Mouse (Mus musculus) limb, embryonic 12.5 days (tissue): Measurements from ENCODE around the gene Slc30a2. TPM values are rescaled to one million over a fixed set of nuclear protein-coding genes. Genes with fewer than 3 reads are reported as not detected.
"Not testable (repeated sequence)": the region's sequence is repeated elsewhere in the genome, so short reads cannot be mapped to it uniquely, and the experiment has no call there.

Experiments
- ATAC-seq: fragments of 200-750 bp; cut with Nextera tagmentation; 2 replicates; pipeline ENCODE4 v1.8.0; 2017; ENCODE audit warnings: low read depth, moderate TSS enrichment; ENCODE audit not compliant: insufficient number of reproducible peaks, insufficient read depth, low FRiP score, low TSS enrichment
- H3K27ac ChIP-seq: fragments of 300-500 bp; sonication (generic); 2 replicates; pipeline ENCODE4 v1.5.1; 2016; ENCODE audit warnings: mild to moderate bottlenecking, moderate library complexity
- H3K27me3 ChIP-seq: fragments of 300-500 bp; sonication (generic); 2 replicates; pipeline ENCODE4 v1.6.1; 2016; ENCODE audit warnings: mild to moderate bottlenecking, moderate library complexity
- H3K36me3 ChIP-seq: fragments of 300-500 bp; sonication (generic); 2 replicates; pipeline ENCODE4 v1.6.1; 2016; ENCODE audit warnings: mild to moderate bottlenecking, moderate library complexity
- H3K4me1 ChIP-seq: fragments of 300-500 bp; sonication (generic); replicated peaks from 2 replicates; pipeline ENCODE4 v1.6.1; 2016
- H3K4me2 ChIP-seq: fragments of 300-500 bp; sonication (generic); 2 replicates; pipeline ENCODE4 v1.6.1; 2016; ENCODE audit warnings: mild to moderate bottlenecking, moderate library complexity
- H3K4me3 ChIP-seq: fragments of 300-500 bp; sonication (generic); replicated peaks from 2 replicates; pipeline ENCODE4 v1.5.1; 2016; ENCODE audit warnings: mild to moderate bottlenecking
- H3K9ac ChIP-seq: fragments of 300-500 bp; sonication (generic); replicated peaks from 2 replicates; pipeline ENCODE4 v1.6.1; 2016; ENCODE audit warnings: mild to moderate bottlenecking, moderate library complexity
- H3K9me3 ChIP-seq: fragments of 300-500 bp; sonication (generic); 2 replicates; pipeline ENCODE4 v1.6.1; 2016; ENCODE audit warnings: mild to moderate bottlenecking, moderate library complexity
- WGBS: fragments of 180-500 bp; shearing (Covaris S2); methylation state at CpG from one replicate; pipeline ENCODE4 v1.1.7; 2016; 5-methylcytosine and 5-hydroxymethylcytosine counted together
- polyA plus RNA-seq: library from polyadenylated mRNA; unstranded; fragments of >200 nt; fragmentation: Nextera tagmentation; extraction: Ambion mirVana; gene quantifications from 2 replicates; pipeline ENCODE4 v1.2.1, GENCODE M21; 2016

Gene Slc30a2
- polyA plus RNA-seq, 1 experiment from 2014 or later, result 0.06 TPM

- ATAC-seq, result no peak
- H3K9me3 ChIP-seq, result no peaks in the 10 kb centered on the region
- 0 out of 2 replicates have a peak overlapping the region, but pooled peaks have one; percentile 13 for H3K4me2 ChIP-seq
- 0 out of 2 replicates have a peak overlapping the region, but pooled peaks have one; percentile 8 for H3K9ac ChIP-seq
- H3K36me3 ChIP-seq, result no peaks in the 10 kb centered on the region
- WGBS, result 25% methylated on average over 10 of the region's 10 CpGs
- no peak overlapping the region for H3K4me3 ChIP-seq
- no peaks in the 10 kb centered on the region for H3K27me3 ChIP-seq
- H3K27ac ChIP-seq, result peak overlapping the region; percentile 62
- peaks cover 13% of the 10 kb centered on the region for H3K4me1 ChIP-seq
Measured at GRCm38 (mm10) chr4:134378089-134378615, 35.2 kb downstream of the Slc30a2 start.

GRCm38 (mm10) chr4:134379510-134379909 is 36.5 kb downstream of the Slc30a2 start:
- no peak overlapping the region for H3K4me3 ChIP-seq
- H3K9me3 ChIP-seq, result no peaks in the 10 kb centered on the region
- H3K27me3 ChIP-seq, result no peaks in the 10 kb centered on the region
- H3K9ac ChIP-seq, result no peak overlapping the region
- no peak overlapping the region for H3K4me2 ChIP-seq
- 79% methylated on average over 8 of the region's 8 CpGs for WGBS
- no peak for ATAC-seq
- H3K36me3 ChIP-seq, result no peaks in the 10 kb centered on the region
- no peak overlapping the region for H3K27ac ChIP-seq
- peaks cover 13% of the 10 kb centered on the region for H3K4me1 ChIP-seq

- not testable (repeated sequence) for H3K36me3 ChIP-seq, H3K4me2 ChIP-seq, H3K9ac ChIP-seq, H3K4me3 ChIP-seq, H3K27me3 ChIP-seq, ATAC-seq, H3K4me1 ChIP-seq, H3K9me3 ChIP-seq, H3K27ac ChIP-seq
- 98% methylated on average over 2 of the region's 6 CpGs for WGBS
Measured at GRCm38 (mm10) chr4:134383750-134384149, 40.8 kb downstream of the Slc30a2 start, which contains the start of gene Extl1. Extl1 (minus strand) TSS chr4:134383850.

- Histone ChIP-seq H3K9ac (no peak overlapping the region), H3K27ac (no peak overlapping the region), H3K4me2 (no peak overlapping the region), H3K27me3 (no peaks in the 10 kb centered on the region), H3K36me3 (no peaks in the 10 kb centered on the region), H3K9me3 (peaks cover 8% of the 10 kb centered on the region), H3K4me1 (peaks cover under 1% of the 10 kb centered on the region; the same call in 1 of the 2 replicates), H3K4me3 (no peak overlapping the region)
- 73% methylated on average over 6 of the region's 6 CpGs for WGBS
- ATAC-seq, result no peak
Measured at GRCm38 (mm10) chr4:134387268-134387667, 44.3 kb downstream of the Slc30a2 start.

- Histone ChIP-seq H3K36me3 (no peaks in the 10 kb centered on the region), H3K4me2 (no peak overlapping the region), H3K9me3 (peaks cover 8% of the 10 kb centered on the region), H3K9ac (no peak overlapping the region), H3K4me3 (no peak overlapping the region), H3K27me3 (no peaks in the 10 kb centered on the region), H3K27ac (no peak overlapping the region), H3K4me1 (peaks cover 4% of the 10 kb centered on the region; the same call in 1 of the 2 replicates)
- 17% methylated on average over 5 of the region's 5 CpGs for WGBS
- ATAC-seq, result no peak
Measured at GRCm38 (mm10) chr4:134388397-134388796, 45.4 kb downstream of the Slc30a2 start.

- peaks cover 8% of the 10 kb centered on the region for H3K9me3 ChIP-seq
- no peaks in the 10 kb centered on the region for H3K36me3 ChIP-seq
- WGBS, result 95% methylated on average over 1 of the region's 1 CpGs
- H3K4me1 ChIP-seq, result peaks cover 9% of the 10 kb centered on the region; the same call in 1 of the 2 replicates
- no peak overlapping the region for H3K27ac ChIP-seq
- H3K4me3 ChIP-seq, result no peak overlapping the region
- H3K27me3 ChIP-seq, result no peaks in the 10 kb centered on the region
- no peak overlapping the region for H3K4me2 ChIP-seq
- H3K9ac ChIP-seq, result no peak overlapping the region
- ATAC-seq, result no peak
Measured at GRCm38 (mm10) chr4:134391636-134392035, 48.7 kb downstream of the Slc30a2 start.

GRCm38 (mm10) chr4:134392595-134392994 is 49.6 kb downstream of the Slc30a2 start:
- Histone ChIP-seq H3K4me1 (peaks cover 19% of the 10 kb centered on the region), H3K36me3 (no peaks in the 10 kb centered on the region), H3K4me3 (no peak overlapping the region), H3K9me3 (peaks cover 8% of the 10 kb centered on the region), H3K27ac (no peak overlapping the region; the same call in 1 of the 2 replicates), H3K4me2 (0 out of 2 replicates have a peak overlapping the region, but pooled peaks have one; percentile 9), H3K27me3 (no peaks in the 10 kb centered on the region), H3K9ac (no peak overlapping the region)
- 28% methylated on average over 8 of the region's 8 CpGs for WGBS
- ATAC-seq, result no peak

GRCm38 (mm10) chr4:134393026-134393425 is 50.0 kb downstream of the Slc30a2 start:
- H3K9me3 ChIP-seq, result peaks cover 8% of the 10 kb centered on the region
- H3K27me3 ChIP-seq, result no peaks in the 10 kb centered on the region
- no peak overlapping the region for H3K4me2 ChIP-seq
- WGBS, result 18% methylated on average over 12 of the region's 12 CpGs
- no peaks in the 10 kb centered on the region for H3K36me3 ChIP-seq
- H3K4me3 ChIP-seq, result no peak overlapping the region
- ATAC-seq, result no peak
- H3K4me1 ChIP-seq, result peaks cover 23% of the 10 kb centered on the region
- H3K27ac ChIP-seq, result no peak overlapping the region
- H3K9ac ChIP-seq, result no peak overlapping the region

GRCm38 (mm10) chr4:134395142-134395541 is 52.2 kb downstream of the Slc30a2 start:
- Histone ChIP-seq H3K27ac (no peak overlapping the region), H3K27me3 (no peaks in the 10 kb centered on the region), H3K36me3 (no peaks in the 10 kb centered on the region), H3K9me3 (peaks cover 8% of the 10 kb centered on the region), H3K4me3 (no peak overlapping the region), H3K4me1 (peaks cover 24% of the 10 kb centered on the region), H3K4me2 (no peak overlapping the region), H3K9ac (no peak overlapping the region)
- no peak for ATAC-seq
- 94% methylated on average over 7 of the region's 7 CpGs for WGBS

GRCm38 (mm10) chr4:134395977-134396825 is 53.2 kb downstream of the Slc30a2 start, which contains the start of gene Pafah2:
Pafah2 (plus strand) TSS chr4:134396320.
- Histone ChIP-seq H3K4me1 (peaks cover 31% of the 10 kb centered on the region), H3K4me3 (peak within 1 kb of the TSS; percentile 57), H3K9ac (peak within 1 kb of the TSS; percentile 57), H3K27ac (0 out of 2 replicates have a peak within 1 kb of the TSS, but pooled peaks have one; percentile 26), H3K36me3 (no peaks in the 10 kb centered on the region), H3K27me3 (no peaks in the 10 kb centered on the region), H3K4me2 (peak within 1 kb of the TSS; percentile 86), H3K9me3 (peaks cover 5% of the 10 kb centered on the region)
- under 1% methylated on average over 31 of the region's 31 CpGs for WGBS
- ATAC-seq, result peak; percentile 97

- H3K4me1 ChIP-seq, result peaks cover 40% of the 10 kb centered on the region
- no peaks in the 10 kb centered on the region for H3K36me3 ChIP-seq
- peak overlapping the region; percentile 86 for H3K4me2 ChIP-seq
- WGBS, result 30% methylated on average over 7 of the region's 7 CpGs
- no peak for ATAC-seq
- no peaks in the 10 kb centered on the region for H3K9me3 ChIP-seq
- H3K9ac ChIP-seq, result peak overlapping the region; percentile 57
- H3K27me3 ChIP-seq, result no peaks in the 10 kb centered on the region
- H3K27ac ChIP-seq, result 0 out of 2 replicates have a peak overlapping the region, but pooled peaks have one; percentile 26
- H3K4me3 ChIP-seq, result peak overlapping the region; percentile 57
Measured at GRCm38 (mm10) chr4:134397121-134397520, 54.1 kb downstream of the Slc30a2 start.
